Mouse (Mus musculus) left cerebral cortex, postnatal 36 days (tissue): ENCODE measurements around the gene Gpr149. TPM values are rescaled to one million over a fixed set of nuclear protein-coding genes. Genes with fewer than 3 reads are reported as not detected.

ENCODE experiments used
- total RNA-seq, 2 experiments: library from RNA; stranded (reverse); gene quantifications; 2 replicates each; pipeline ENCODE4 v1.2.3; 2021

Gpr149 gene
- total RNA-seq, 2 experiments from 2014 or later: 0.62 to 3.4 TPM

Other genes with a start within 250 kb of the Gpr149 start
- gene Dhx36, start 98.1 kb downstream of the Gpr149 start, total RNA-seq: 10 to 100 TPM; 50.3 to 55.6 TPM